Mouse (Mus musculus): ENCODE data around the gene Ttc28. TPM values are rescaled to one million over a fixed set of nuclear protein-coding genes. Genes with fewer than 3 reads are reported as not detected.

The Ttc28 gene
- polyA plus RNA-seq, 1 experiment from 2014 or later: 17.8 TPM

- Histone ChIP-seq H3K27me3 (ENCODE audit: control insufficient read depth, insufficient read depth, low read length) (no peaks in the 10 kb centered on the region), H3K4me3 (ENCODE audit: low read depth, low read length) (no peak overlapping the region), H3K9me3 (ENCODE audit: control insufficient read depth, low read depth, low read length) (no peaks in the 10 kb centered on the region), H3K4me2 (replicated peaks; ENCODE audit: low read depth, low read length) (no peak overlapping the region), H3K27ac (ENCODE audit: low read length) (no peak overlapping the region), H3K4me1 (ENCODE audit: control insufficient read depth, insufficient read depth, low read length) (peaks cover 35% of the 10 kb centered on the region), H3K9ac (replicated peaks; ENCODE audit: low read depth, low read length) (no peak overlapping the region), H3K36me3 (ENCODE audit: control insufficient read depth, insufficient read depth, low read length) (no peaks in the 10 kb centered on the region; the same call in 1 of the 2 replicates)
- ATAC-seq (ENCODE audit: insufficient number of reproducible peaks, insufficient read depth, low FRiP score, low read depth): no peak
- WGBS: 46% methylated on average over 21 of the region's 21 CpGs
Observed at GRCm38 (mm10) chr5:111178324-111179076, 298.9 kb downstream of the Ttc28 start.

GRCm38 (mm10) chr5:111179651-111180050 is 300.0 kb downstream of the Ttc28 start:
- Histone ChIP-seq H3K4me1 (ENCODE audit: control insufficient read depth, insufficient read depth, low read length) (peaks cover 35% of the 10 kb centered on the region), H3K36me3 (ENCODE audit: control insufficient read depth, insufficient read depth, low read length) (no peaks in the 10 kb centered on the region; the same call in 1 of the 2 replicates)

GRCm38 (mm10) chr5:111180091-111181053 is 300.8 kb downstream of the Ttc28 start:
- no peak overlapping the region for H3K4me3 ChIP-seq (ENCODE audit: low read depth, low read length)
- no peaks in the 10 kb centered on the region for H3K9me3 ChIP-seq (ENCODE audit: control insufficient read depth, low read depth, low read length)
- no peak for ATAC-seq (ENCODE audit: insufficient number of reproducible peaks, insufficient read depth, low FRiP score, low read depth)
- peak overlapping the region; percentile 45; the same call in 1 of the 2 replicates for H3K27ac ChIP-seq (ENCODE audit: low read length)
- no peaks in the 10 kb centered on the region; the same call in 1 of the 2 replicates for H3K36me3 ChIP-seq (ENCODE audit: control insufficient read depth, insufficient read depth, low read length)
- H3K4me2 ChIP-seq (replicated peaks; ENCODE audit: low read depth, low read length): peak overlapping the region; percentile 15; the same call in 1 of the 2 replicates
- 49% methylated on average over 25 of the region's 25 CpGs for whole genome bisulfite sequencing
- no peak overlapping the region for H3K9ac ChIP-seq (replicated peaks; ENCODE audit: low read depth, low read length)
- H3K4me1 ChIP-seq (ENCODE audit: control insufficient read depth, insufficient read depth, low read length): peaks cover 35% of the 10 kb centered on the region
- no peaks in the 10 kb centered on the region for H3K27me3 ChIP-seq (ENCODE audit: control insufficient read depth, insufficient read depth, low read length)

More at GRCm38 (mm10) chr5:111179651-111180050, 300.0 kb downstream of the Ttc28 start:
- H3K27me3 ChIP-seq (ENCODE audit: control insufficient read depth, insufficient read depth, low read length): no peaks in the 10 kb centered on the region
- H3K4me2 ChIP-seq (replicated peaks; ENCODE audit: low read depth, low read length): peak overlapping the region; percentile 15; the same call in 1 of the 2 replicates
- no peak overlapping the region for H3K4me3 ChIP-seq (ENCODE audit: low read depth, low read length)
- H3K27ac ChIP-seq (ENCODE audit: low read length): no peak overlapping the region
- WGBS: 40% methylated on average over 7 of the region's 7 CpGs
- H3K9ac ChIP-seq (replicated peaks; ENCODE audit: low read depth, low read length): no peak overlapping the region
- H3K9me3 ChIP-seq (ENCODE audit: control insufficient read depth, low read depth, low read length): no peaks in the 10 kb centered on the region
- ATAC-seq (ENCODE audit: insufficient number of reproducible peaks, insufficient read depth, low FRiP score, low read depth): no peak

- H3K9ac ChIP-seq (replicated peaks; ENCODE audit: low read depth, low read length): no peak overlapping the region
- H3K4me3 ChIP-seq (ENCODE audit: low read depth, low read length): no peak overlapping the region
- peaks cover 35% of the 10 kb centered on the region for H3K4me1 ChIP-seq (ENCODE audit: control insufficient read depth, insufficient read depth, low read length)
- no peak overlapping the region for H3K4me2 ChIP-seq (replicated peaks; ENCODE audit: low read depth, low read length)
- no peak for ATAC-seq (ENCODE audit: insufficient number of reproducible peaks, insufficient read depth, low FRiP score, low read depth)
- H3K9me3 ChIP-seq (ENCODE audit: control insufficient read depth, low read depth, low read length): no peaks in the 10 kb centered on the region
- H3K27me3 ChIP-seq (ENCODE audit: control insufficient read depth, insufficient read depth, low read length): no peaks in the 10 kb centered on the region
- no peak overlapping the region; the same call in 1 of the 2 replicates for H3K27ac ChIP-seq (ENCODE audit: low read length)
- no peaks in the 10 kb centered on the region; the same call in 1 of the 2 replicates for H3K36me3 ChIP-seq (ENCODE audit: control insufficient read depth, insufficient read depth, low read length)
- WGBS: 67% methylated on average over 7 of the region's 7 CpGs
Observed at GRCm38 (mm10) chr5:111181204-111181912, 301.8 kb downstream of the Ttc28 start.

GRCm38 (mm10) chr5:111186600-111186999 is 307.0 kb downstream of the Ttc28 start:
- no peak overlapping the region for H3K4me3 ChIP-seq (ENCODE audit: low read depth, low read length)
- no peaks in the 10 kb centered on the region for H3K27me3 ChIP-seq (ENCODE audit: control insufficient read depth, insufficient read depth, low read length)
- no peaks in the 10 kb centered on the region; the same call in 1 of the 2 replicates for H3K36me3 ChIP-seq (ENCODE audit: control insufficient read depth, insufficient read depth, low read length)
- H3K4me2 ChIP-seq (replicated peaks; ENCODE audit: low read depth, low read length): no peak overlapping the region
- no peaks in the 10 kb centered on the region; the same call in 1 of the 2 replicates for H3K4me1 ChIP-seq (ENCODE audit: control insufficient read depth, insufficient read depth, low read length)
- WGBS: 48% methylated on average over 11 of the region's 11 CpGs
- no peak overlapping the region for H3K27ac ChIP-seq (ENCODE audit: low read length)
- no peaks in the 10 kb centered on the region for H3K9me3 ChIP-seq (ENCODE audit: control insufficient read depth, low read depth, low read length)
- ATAC-seq (ENCODE audit: insufficient number of reproducible peaks, insufficient read depth, low FRiP score, low read depth): no peak; the same call in 1 of the 2 replicates
- H3K9ac ChIP-seq (replicated peaks; ENCODE audit: low read depth, low read length): no peak overlapping the region

GRCm38 (mm10) chr5:111191972-111192371 is 312.4 kb downstream of the Ttc28 start:
- no peak for ATAC-seq (ENCODE audit: insufficient number of reproducible peaks, insufficient read depth, low FRiP score, low read depth)
- Histone ChIP-seq H3K4me2 (replicated peaks; ENCODE audit: low read depth, low read length) (no peak overlapping the region), H3K36me3 (ENCODE audit: control insufficient read depth, insufficient read depth, low read length) (no peaks in the 10 kb centered on the region), H3K9me3 (ENCODE audit: control insufficient read depth, low read depth, low read length) (no peaks in the 10 kb centered on the region), H3K27ac (ENCODE audit: low read length) (no peak overlapping the region), H3K9ac (replicated peaks; ENCODE audit: low read depth, low read length) (no peak overlapping the region), H3K4me3 (ENCODE audit: low read depth, low read length) (no peak overlapping the region), H3K27me3 (ENCODE audit: control insufficient read depth, insufficient read depth, low read length) (no peaks in the 10 kb centered on the region), H3K4me1 (ENCODE audit: control insufficient read depth, insufficient read depth, low read length) (peaks cover 17% of the 10 kb centered on the region)
- 86% methylated on average over 9 of the region's 9 CpGs for WGBS

- Histone ChIP-seq H3K9me3 (ENCODE audit: control insufficient read depth, low read depth, low read length) (no peaks in the 10 kb centered on the region), H3K4me2 (replicated peaks; ENCODE audit: low read depth, low read length) (no peak overlapping the region), H3K4me1 (ENCODE audit: control insufficient read depth, insufficient read depth, low read length) (peaks cover 17% of the 10 kb centered on the region), H3K27ac (ENCODE audit: low read length) (no peak overlapping the region), H3K27me3 (ENCODE audit: control insufficient read depth, insufficient read depth, low read length) (no peaks in the 10 kb centered on the region), H3K9ac (replicated peaks; ENCODE audit: low read depth, low read length) (no peak overlapping the region), H3K4me3 (ENCODE audit: low read depth, low read length) (no peak overlapping the region), H3K36me3 (ENCODE audit: control insufficient read depth, insufficient read depth, low read length) (no peaks in the 10 kb centered on the region)
- 59% methylated on average over 2 of the region's 2 CpGs for WGBS
- ATAC-seq (ENCODE audit: insufficient number of reproducible peaks, insufficient read depth, low FRiP score, low read depth): no peak
Observed at GRCm38 (mm10) chr5:111194829-111195228, 315.2 kb downstream of the Ttc28 start.

Data from stomach, embryonic 14.5 days (tissue).